Mouse (Mus musculus) heart, embryonic 16.5 days (tissue): ENCODE data around the gene Plet1. TPM values are rescaled to one million over a fixed set of nuclear protein-coding genes. Genes with fewer than 3 reads are reported as not detected.
A peak's percentile ranks its signal among the peaks of the same experiment; 100 is the strongest.

Experiments used
- ATAC-seq: fragments of 200-750 bp; cut with Nextera tagmentation; replicated peaks from 2 replicates; pipeline ENCODE4 v1.8.0; 2017; ENCODE audit warnings: moderate number of reproducible peaks; ENCODE audit not compliant: insufficient read depth, low FRiP score; ENCODE audit errors: extremely low read depth
- H3K27ac ChIP-seq: fragments of 300-500 bp; sonication (generic); 2 replicates; pipeline ENCODE4 v1.5.1; 2014; ENCODE audit warnings: mild to moderate bottlenecking, low read length, control low read depth, moderate library complexity
- H3K27me3 ChIP-seq: fragments of 300-500 bp; sonication (generic); 2 replicates; pipeline ENCODE4 v1.6.1; 2014; ENCODE audit warnings: low read length, mixed read lengths; ENCODE audit not compliant: control insufficient read depth, insufficient read depth
- H3K36me3 ChIP-seq: fragments of 300-500 bp; sonication (generic); 2 replicates; pipeline ENCODE4 v1.6.1; 2014; ENCODE audit not compliant: control insufficient read depth, insufficient read depth
- H3K4me1 ChIP-seq: fragments of 300-500 bp; sonication (generic); 2 replicates; pipeline ENCODE4 v1.6.1; 2014; ENCODE audit warnings: low read length, mixed read lengths; ENCODE audit not compliant: control insufficient read depth, insufficient read depth
- H3K4me2 ChIP-seq: fragments of 300-500 bp; sonication (generic); 2 replicates; pipeline ENCODE4 v1.6.1; 2014; ENCODE audit warnings: low read depth, mild to moderate bottlenecking, control low read depth, low read length
- H3K4me3 ChIP-seq: fragments of 300-500 bp; sonication (generic); 2 replicates; pipeline ENCODE4 v1.5.1; 2014; ENCODE audit warnings: mild to moderate bottlenecking, control low read depth, low read length
- H3K9ac ChIP-seq: fragments of 300-500 bp; sonication (generic); 2 replicates; pipeline ENCODE4 v1.6.1; 2014; ENCODE audit warnings: low read length, control low read depth
- H3K9me3 ChIP-seq: fragments of 300-500 bp; sonication (generic); replicated peaks from 2 replicates; pipeline ENCODE4 v1.6.1; 2016; ENCODE audit warnings: low read length; ENCODE audit not compliant: control insufficient read depth
- WGBS: fragments of 180-500 bp; shearing (Covaris S2); extraction: QIAGEN DNeasy Blood & Tissue Kit; methylation state at CpG from one replicate; pipeline ENCODE4 v1.1.7; 2014; 5-methylcytosine and 5-hydroxymethylcytosine counted together
- polyA plus RNA-seq: library from polyadenylated mRNA; unstranded; fragments of >200 nt; fragmentation: Nextera tagmentation; extraction: Ambion mirVana; gene quantifications from 2 replicates; pipeline ENCODE4 v1.2.1, GENCODE M21; 2015

Gene Plet1
- polyA plus RNA-seq, 1 experiment from 2014 or later: 1.7 TPM

DNA sequence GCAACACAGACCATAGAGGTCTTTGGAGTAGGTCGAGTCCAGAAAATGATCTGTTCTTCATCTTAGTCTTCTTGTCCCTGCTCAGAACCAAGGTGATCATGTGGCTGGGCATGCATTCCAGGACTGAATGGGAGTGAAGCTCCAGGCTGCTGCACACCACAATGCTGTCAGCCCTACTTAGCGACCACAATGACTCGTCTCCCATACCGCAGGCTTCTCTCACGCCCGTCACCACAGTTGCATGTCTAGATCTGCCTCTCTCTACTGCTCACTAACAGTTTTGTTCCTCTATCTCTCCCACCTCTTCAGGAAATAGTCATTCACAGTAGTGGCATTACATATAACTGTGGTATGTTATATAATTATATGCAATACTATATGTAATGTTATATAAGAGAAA lies 26.4 kb downstream of the Plet1 start:
- Histone ChIP-seq H3K9ac (no peak overlapping the region), H3K27ac (no peak overlapping the region), H3K4me1 (no peaks in the 10 kb centered on the region), H3K9me3 (no peaks in the 10 kb centered on the region), H3K4me3 (no peak overlapping the region), H3K27me3 (no peaks in the 10 kb centered on the region), H3K36me3 (peaks cover 7% of the 10 kb centered on the region), H3K4me2 (no peak overlapping the region)
- WGBS: 68% methylated on average over 6 of the region's 6 CpGs
- no peak for ATAC-seq

DNA sequence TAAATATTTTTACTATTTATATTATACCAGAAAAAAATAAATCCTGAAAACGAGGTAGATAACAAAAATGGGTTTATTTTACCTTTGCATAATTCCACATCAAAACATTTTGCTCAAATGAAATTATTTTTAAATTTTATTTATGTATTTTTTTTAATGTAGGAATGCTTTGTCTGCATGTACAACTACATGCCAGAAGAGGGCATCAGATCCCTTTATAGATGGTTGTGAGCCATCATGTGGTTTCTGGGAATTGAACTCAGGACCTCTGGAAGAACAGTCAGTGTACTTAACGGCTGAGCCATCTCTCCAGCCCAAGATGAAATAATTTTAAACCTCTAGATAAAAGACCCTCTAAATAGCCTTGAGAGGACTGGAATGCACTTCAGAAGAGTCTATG lies 27.2 kb downstream of the Plet1 start:
- Histone ChIP-seq H3K4me3 (no peak overlapping the region), H3K27ac (no peak overlapping the region), H3K9ac (no peak overlapping the region), H3K36me3 (peaks cover 7% of the 10 kb centered on the region), H3K4me1 (no peaks in the 10 kb centered on the region), H3K9me3 (no peaks in the 10 kb centered on the region), H3K4me2 (no peak overlapping the region), H3K27me3 (no peaks in the 10 kb centered on the region)
- WGBS: 40% methylated on average over 2 of the region's 2 CpGs
- ATAC-seq: no peak

DNA sequence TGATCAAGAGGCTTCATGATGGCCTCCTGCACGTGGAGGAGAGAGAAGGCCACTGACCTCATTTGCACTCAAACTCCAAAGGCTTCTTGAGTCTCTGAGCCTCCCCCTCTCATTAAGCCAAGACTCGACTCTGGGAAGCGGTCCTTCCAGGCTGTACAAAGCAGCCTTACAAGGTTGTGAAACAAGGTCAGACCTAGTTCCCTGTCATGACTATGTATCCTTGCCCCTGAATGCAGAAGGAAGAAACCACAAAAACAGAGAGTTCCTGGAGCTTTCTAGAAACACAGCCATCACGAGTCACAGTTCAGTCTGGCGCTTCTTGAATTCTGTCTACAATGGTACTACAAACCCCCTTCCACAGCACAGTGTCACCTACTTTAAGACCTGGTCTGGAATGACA lies 28.2 kb downstream of the Plet1 start:
- Histone ChIP-seq H3K4me3 (no peak overlapping the region), H3K27me3 (no peaks in the 10 kb centered on the region), H3K4me2 (no peak overlapping the region), H3K36me3 (peaks cover 7% of the 10 kb centered on the region), H3K4me1 (peaks cover 5% of the 10 kb centered on the region), H3K27ac (no peak overlapping the region), H3K9ac (no peak overlapping the region), H3K9me3 (no peaks in the 10 kb centered on the region)
- no peak for ATAC-seq
- WGBS: 71% methylated on average over 5 of the region's 5 CpGs

DNA sequence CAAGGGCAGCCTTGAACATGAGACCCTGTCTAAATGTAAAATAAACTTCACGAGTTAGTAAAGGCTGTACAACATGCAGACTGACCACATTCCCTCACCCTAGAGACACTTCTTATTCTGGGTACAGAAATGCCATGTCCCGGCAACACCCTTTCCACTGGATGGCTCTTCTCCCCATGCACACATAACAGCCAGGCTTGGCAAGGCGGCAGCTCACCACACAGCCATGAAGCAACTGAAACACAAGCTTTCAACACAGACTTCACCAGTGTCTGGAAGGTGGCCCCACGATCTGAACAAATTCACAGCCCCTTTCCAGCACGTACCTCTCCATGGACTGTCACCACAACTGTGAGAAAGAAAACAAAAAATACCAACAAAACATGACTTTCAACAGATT lies 30.6 kb downstream of the Plet1 start:
- Histone ChIP-seq H3K27me3 (no peaks in the 10 kb centered on the region), H3K27ac (no peak overlapping the region), H3K36me3 (peaks cover 7% of the 10 kb centered on the region), H3K4me3 (no peak overlapping the region), H3K4me1 (peaks cover 9% of the 10 kb centered on the region), H3K9me3 (no peaks in the 10 kb centered on the region), H3K4me2 (no peak overlapping the region), H3K9ac (no peak overlapping the region)
- WGBS: 86% methylated on average over 5 of the region's 5 CpGs
- ATAC-seq: no peak

DNA sequence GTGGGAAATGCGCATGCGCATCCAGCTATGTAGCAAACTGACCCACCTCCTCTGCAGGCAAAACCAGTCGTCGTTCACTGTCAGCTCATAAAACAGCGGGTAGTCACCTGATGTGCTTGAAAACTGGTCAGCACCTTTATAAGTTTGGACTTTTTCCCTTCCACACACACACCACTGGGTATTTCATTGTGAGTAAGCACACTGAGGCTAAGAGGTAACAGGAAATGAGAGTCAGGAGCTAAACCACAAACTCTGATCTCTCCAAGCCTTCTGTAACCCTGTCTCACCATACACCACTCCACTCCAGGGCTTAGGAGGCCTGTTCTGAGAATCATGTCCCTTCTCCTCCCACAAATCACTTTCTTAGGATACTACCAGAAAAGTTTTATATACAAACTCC lies 31.3 kb downstream of the Plet1 start:
- H3K27ac ChIP-seq: no peak overlapping the region
- H3K27me3 ChIP-seq: no peaks in the 10 kb centered on the region
- H3K9me3 ChIP-seq: no peaks in the 10 kb centered on the region
- no peak overlapping the region for H3K4me3 ChIP-seq
- no peak overlapping the region for H3K4me2 ChIP-seq
- no peak overlapping the region for H3K9ac ChIP-seq
- WGBS: 77% methylated on average over 5 of the region's 5 CpGs
- H3K36me3 ChIP-seq: peaks cover 7% of the 10 kb centered on the region
- H3K4me1 ChIP-seq: peaks cover 9% of the 10 kb centered on the region
- no peak for ATAC-seq

DNA sequence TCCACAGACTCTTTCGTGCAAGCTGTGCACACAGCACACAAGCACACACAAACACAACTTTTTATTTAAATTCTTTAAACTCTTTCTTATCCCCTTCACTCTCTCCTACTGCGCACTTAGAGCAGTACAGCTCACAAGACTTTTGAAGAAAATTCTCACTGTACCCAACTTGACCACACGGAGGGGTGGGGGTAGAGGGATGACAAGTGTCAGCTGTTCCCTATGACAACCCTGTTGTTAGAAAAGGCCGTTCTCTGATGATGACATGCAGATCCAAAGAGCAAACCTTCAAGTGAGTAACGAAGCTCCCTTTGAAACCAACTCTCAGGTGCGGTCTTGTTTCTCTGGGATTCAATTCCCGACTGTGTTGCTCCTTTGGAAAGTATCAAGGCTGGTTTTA lies 33.5 kb downstream of the Plet1 start:
- peak overlapping the region; percentile 68 for H3K4me3 ChIP-seq
- H3K9ac ChIP-seq: peak overlapping the region; percentile 79
- no peak overlapping the region for H3K27ac ChIP-seq
- H3K27me3 ChIP-seq: no peaks in the 10 kb centered on the region
- H3K4me1 ChIP-seq: peaks cover 9% of the 10 kb centered on the region
- peak overlapping the region; percentile 79 for H3K4me2 ChIP-seq
- H3K36me3 ChIP-seq: 0 out of 2 replicates have a peak, but pooled peaks cover 2% of the 10 kb centered on the region
- ATAC-seq: no peak
- 36% methylated on average over 7 of the region's 7 CpGs for WGBS
- no peaks in the 10 kb centered on the region for H3K9me3 ChIP-seq

DNA sequence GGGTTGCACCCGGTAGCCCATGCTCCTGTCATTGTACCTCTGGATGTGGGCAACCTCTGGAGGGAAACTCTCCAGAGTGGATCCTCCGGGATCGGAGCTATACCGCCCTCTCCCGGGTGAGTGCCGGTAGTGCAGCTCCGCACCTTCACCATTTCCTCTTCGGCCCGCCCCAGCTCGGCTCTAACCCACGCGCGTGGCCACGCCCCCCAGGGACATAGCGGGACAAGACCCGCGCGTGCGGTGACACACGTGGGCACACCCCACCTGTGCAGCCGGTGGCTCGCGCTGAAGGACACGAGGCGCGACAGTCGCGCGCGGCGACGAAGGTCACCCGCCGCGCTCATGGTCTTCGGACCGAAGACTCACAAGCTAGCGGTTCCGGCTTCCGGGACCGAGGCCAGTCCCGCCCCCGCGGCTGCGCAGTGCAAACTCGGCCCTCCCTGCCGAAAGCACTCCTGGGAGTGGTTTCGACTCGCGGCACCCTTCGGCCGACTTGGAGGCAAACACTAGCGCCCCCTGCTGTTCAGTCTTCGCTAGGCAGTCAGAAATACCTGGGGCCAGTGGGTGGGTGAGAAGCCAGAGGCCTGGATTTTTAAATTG lies 34.1 kb downstream of the Plet1 start, which contains the start of gene Pts:
Gene Pts (minus strand): TSS at position 432 of the 600 bp plus-strand sequence.
- H3K4me3 ChIP-seq: peak within 1 kb of the TSS; percentile 68
- under 1% methylated on average over 54 of the region's 54 CpGs for WGBS
- H3K9ac ChIP-seq: peak within 1 kb of the TSS; percentile 79

DNA sequence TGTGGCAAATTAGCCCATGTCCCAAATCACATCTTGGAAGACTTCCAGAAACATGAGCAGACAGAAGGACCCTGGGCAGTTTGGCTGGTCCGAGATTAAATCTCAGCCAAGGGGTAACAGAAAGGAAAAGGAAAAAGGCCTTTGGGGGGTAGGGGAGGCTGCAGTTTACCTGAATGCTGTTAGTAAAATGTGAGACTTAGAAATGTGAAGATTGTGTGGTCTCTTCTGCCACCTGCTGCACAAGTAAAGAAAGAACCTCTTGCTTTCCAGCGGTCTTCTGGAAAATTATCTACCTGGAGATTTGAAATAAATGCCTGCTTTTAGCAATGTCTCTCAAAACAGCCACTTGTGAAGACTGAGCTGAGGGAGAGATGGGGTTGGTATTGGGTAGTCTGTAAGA lies 36.6 kb downstream of the Plet1 start:
- Histone ChIP-seq H3K4me3 (no peak overlapping the region), H3K27ac (no peak overlapping the region), H3K36me3 (no peaks in the 10 kb centered on the region), H3K9me3 (no peaks in the 10 kb centered on the region), H3K4me2 (no peak overlapping the region), H3K9ac (no peak overlapping the region), H3K4me1 (peaks cover 9% of the 10 kb centered on the region), H3K27me3 (no peaks in the 10 kb centered on the region)
- ATAC-seq: no peak
- 10% methylated on average over 2 of the region's 2 CpGs for WGBS

More for the DNA sequence above, 34.1 kb downstream of the Plet1 start, which contains the start of gene Pts:
- peak; percentile 100 for ATAC-seq
- Histone ChIP-seq H3K9me3 (no peaks in the 10 kb centered on the region), H3K4me1 (peaks cover 9% of the 10 kb centered on the region), H3K27me3 (no peaks in the 10 kb centered on the region), H3K27ac (peak within 1 kb of the TSS; percentile 78), H3K36me3 (0 out of 2 replicates have a peak, but pooled peaks cover 2% of the 10 kb centered on the region), H3K4me2 (peak within 1 kb of the TSS; percentile 79)

DNA sequence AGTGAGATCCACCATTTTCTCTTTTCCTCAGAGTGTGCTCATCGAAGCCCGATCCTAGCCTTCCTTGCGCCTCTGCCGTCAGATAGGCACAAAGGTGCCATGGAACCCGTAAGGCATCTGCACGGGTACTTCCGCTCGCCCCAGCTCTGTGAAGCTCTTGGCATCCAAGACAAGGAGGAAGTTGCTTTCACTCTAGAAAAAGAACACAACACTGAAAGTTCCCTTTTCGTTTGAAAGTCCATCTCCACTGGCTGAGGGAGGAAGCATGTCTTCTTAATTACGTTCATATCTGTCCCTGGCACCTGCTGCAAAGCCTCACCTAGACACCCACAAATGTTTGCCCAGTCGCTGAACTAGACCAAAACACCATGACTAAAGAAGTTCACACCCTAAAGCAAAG lies 39.0 kb downstream of the Plet1 start:
- H3K9ac ChIP-seq: no peak overlapping the region
- ATAC-seq: no peak
- no peak overlapping the region for H3K4me3 ChIP-seq
- no peak overlapping the region for H3K4me2 ChIP-seq
- 75% methylated on average over 11 of the region's 11 CpGs for WGBS
- H3K27me3 ChIP-seq: no peaks in the 10 kb centered on the region
- H3K27ac ChIP-seq: no peak overlapping the region
- H3K9me3 ChIP-seq: no peaks in the 10 kb centered on the region
- no peaks in the 10 kb centered on the region for H3K36me3 ChIP-seq
- no peaks in the 10 kb centered on the region for H3K4me1 ChIP-seq
